Mouse (Mus musculus): ENCODE measurements around the gene Calm3. TPM values are rescaled to one million over a fixed set of nuclear protein-coding genes. Genes with fewer than 3 reads are reported as not detected.

The Calm3 gene
- polyA plus RNA-seq, 1 experiment: 325 TPM

- DNase-seq: peak; percentile 78
- no peak overlapping the region for H3K27ac ChIP-seq (ENCODE audit: insufficient read depth, low read depth, low read length)
- no peaks in the 10 kb centered on the region for H3K4me1 ChIP-seq (ENCODE audit: control insufficient read depth, insufficient read depth, low read length)
- TF ChIP-seq POLR2A (IDR thresholded peaks at IDR 0.05; ENCODE audit: low read depth, low read length) (no peak), CTCF (conservative IDR thresholded peaks at IDR 0.05; ENCODE audit: insufficient read depth, insufficient read length, low read depth, low read length) (peak; percentile 86)
- H3K36me3 ChIP-seq (ENCODE audit: control insufficient read depth, insufficient read depth, low read length): 0 out of 2 replicates have a peak, but pooled peaks cover 2% of the 10 kb centered on the region
- whole genome bisulfite sequencing: 26% methylated on average over 10 of the region's 10 CpGs
- H3K27me3 ChIP-seq (replicated peaks; ENCODE audit: control insufficient read depth, insufficient read depth, low read length): no peaks in the 10 kb centered on the region
- H3K4me3 ChIP-seq (ENCODE audit: insufficient read depth, low read depth, low read length): no peak overlapping the region
Measured at GRCm38 (mm10) chr7:16913806-16914452, 10.0 kb downstream of the Calm3 start.

DNA sequence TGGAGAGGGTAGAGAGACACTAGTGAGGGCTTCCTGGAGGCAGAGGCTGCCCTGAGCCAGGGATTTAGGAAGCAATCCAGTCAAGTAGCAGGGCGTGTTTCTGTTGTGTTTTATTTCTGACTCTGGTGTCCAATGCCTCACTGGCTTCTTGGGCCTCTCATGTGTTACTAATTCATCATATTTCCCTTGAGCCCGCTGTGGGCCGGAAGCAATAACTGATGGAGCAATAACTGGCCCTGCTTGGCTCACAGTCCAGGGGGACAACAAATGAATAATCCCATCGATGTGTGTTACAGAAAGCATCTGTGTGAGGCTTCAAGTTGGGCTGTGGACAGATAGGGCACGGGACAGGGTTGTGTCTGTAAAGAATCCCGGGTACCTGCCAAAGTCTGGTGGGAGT is 11.6 kb downstream of the Calm3 start:
- TF ChIP-seq CTCF (conservative IDR thresholded peaks at IDR 0.05; ENCODE audit: insufficient read depth, insufficient read length, low read depth, low read length): no peak
- TF ChIP-seq POLR2A (IDR thresholded peaks at IDR 0.05; ENCODE audit: low read depth, low read length): no peak
- Histone ChIP-seq H3K4me3 (ENCODE audit: insufficient read depth, low read depth, low read length) (no peak overlapping the region), H3K36me3 (ENCODE audit: control insufficient read depth, insufficient read depth, low read length) (0 out of 2 replicates have a peak, but pooled peaks cover 2% of the 10 kb centered on the region), H3K27ac (ENCODE audit: insufficient read depth, low read depth, low read length) (no peak overlapping the region), H3K4me1 (ENCODE audit: control insufficient read depth, insufficient read depth, low read length) (no peaks in the 10 kb centered on the region), H3K27me3 (replicated peaks; ENCODE audit: control insufficient read depth, insufficient read depth, low read length) (no peaks in the 10 kb centered on the region)
- peak; percentile 48 for DNase-seq
- 67% methylated on average over 6 of the region's 6 CpGs for WGBS

DNA sequence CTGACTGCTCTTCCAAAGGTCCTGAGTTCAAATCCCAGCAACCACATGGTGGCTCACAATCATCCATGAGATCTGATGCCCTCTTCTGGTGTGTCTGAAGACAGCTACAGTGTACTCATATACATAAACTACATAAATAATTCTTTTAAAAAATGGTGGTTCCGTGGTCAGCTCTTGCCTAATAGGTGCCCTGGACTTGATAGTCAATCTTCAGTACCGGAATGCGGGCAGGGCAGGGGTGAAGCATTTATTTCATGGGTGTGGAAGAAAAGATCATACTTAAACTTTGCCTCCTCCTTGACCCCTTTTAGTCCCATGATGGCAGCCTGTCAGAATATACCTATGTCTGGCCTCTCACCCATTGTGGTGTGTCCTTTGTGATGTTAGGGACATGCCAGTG is 12.0 kb downstream of the Calm3 start:
- 0 out of 2 replicates have a peak, but pooled peaks cover 1% of the 10 kb centered on the region for H3K36me3 ChIP-seq (ENCODE audit: control insufficient read depth, insufficient read depth, low read length)
- DNase-seq: no peak
- 91% methylated on average over 3 of the region's 3 CpGs for WGBS
- H3K27me3 ChIP-seq (replicated peaks; ENCODE audit: control insufficient read depth, insufficient read depth, low read length): no peaks in the 10 kb centered on the region
- H3K4me3 ChIP-seq (ENCODE audit: insufficient read depth, low read depth, low read length): no peak overlapping the region
- TF ChIP-seq POLR2A (IDR thresholded peaks at IDR 0.05; ENCODE audit: low read depth, low read length) (no peak), CTCF (conservative IDR thresholded peaks at IDR 0.05; ENCODE audit: insufficient read depth, insufficient read length, low read depth, low read length) (no peak)
- no peaks in the 10 kb centered on the region for H3K4me1 ChIP-seq (ENCODE audit: control insufficient read depth, insufficient read depth, low read length)
- H3K27ac ChIP-seq (ENCODE audit: insufficient read depth, low read depth, low read length): no peak overlapping the region

DNA sequence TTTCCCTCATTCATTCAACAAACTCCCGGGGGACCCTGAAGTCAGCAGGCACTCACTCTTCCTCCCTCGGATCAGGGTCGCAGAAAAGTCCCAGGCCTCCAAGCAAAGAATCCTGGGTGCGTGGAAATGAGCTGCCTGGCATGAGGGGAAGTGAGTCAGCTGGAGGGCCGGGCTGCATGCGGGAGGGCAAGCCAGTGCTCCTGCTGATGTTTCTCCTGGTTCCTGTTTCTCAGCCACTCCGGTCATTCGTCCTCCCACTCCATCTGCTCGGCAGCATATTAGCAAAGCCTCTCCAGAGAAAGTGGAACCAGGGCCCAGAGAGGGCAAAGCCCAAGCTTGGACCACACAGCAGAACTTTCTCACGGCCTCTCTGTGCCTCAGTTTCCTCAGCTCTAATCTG is 14.0 kb downstream of the Calm3 start:
- Histone ChIP-seq H3K27ac (ENCODE audit: insufficient read depth, low read depth, low read length) (no peak overlapping the region), H3K36me3 (ENCODE audit: control insufficient read depth, insufficient read depth, low read length) (no peaks in the 10 kb centered on the region), H3K27me3 (replicated peaks; ENCODE audit: control insufficient read depth, insufficient read depth, low read length) (no peaks in the 10 kb centered on the region), H3K4me3 (ENCODE audit: insufficient read depth, low read depth, low read length) (no peak overlapping the region), H3K4me1 (ENCODE audit: control insufficient read depth, insufficient read depth, low read length) (no peaks in the 10 kb centered on the region)
- TF ChIP-seq CTCF (conservative IDR thresholded peaks at IDR 0.05; ENCODE audit: insufficient read depth, insufficient read length, low read depth, low read length): no peak
- TF ChIP-seq POLR2A (IDR thresholded peaks at IDR 0.05; ENCODE audit: low read depth, low read length): no peak
- DNase-seq: no peak
- 32% methylated on average over 10 of the region's 10 CpGs for WGBS

DNA sequence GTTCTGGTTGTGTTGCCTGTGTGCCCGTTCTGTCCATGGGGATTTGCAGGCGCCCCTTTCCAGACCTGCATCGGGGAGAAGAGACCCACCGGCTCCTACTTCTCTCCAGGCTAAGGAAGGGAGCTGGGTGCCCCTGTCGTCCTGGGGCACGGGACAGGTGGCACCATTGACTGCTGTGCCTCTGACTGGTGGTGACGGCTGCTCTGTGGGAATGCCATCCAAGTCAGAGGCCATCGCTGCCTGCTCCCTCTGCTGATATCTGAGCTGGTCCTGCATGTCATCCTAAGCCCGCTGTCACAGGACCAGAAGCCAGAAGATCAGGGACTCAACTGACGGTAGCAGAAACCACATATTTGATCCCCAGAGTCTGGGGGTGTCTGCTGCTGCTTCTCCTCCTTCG is 15.1 kb downstream of the Calm3 start:
- H3K27ac ChIP-seq (ENCODE audit: insufficient read depth, low read depth, low read length): no peak overlapping the region
- no peaks in the 10 kb centered on the region for H3K27me3 ChIP-seq (replicated peaks; ENCODE audit: control insufficient read depth, insufficient read depth, low read length)
- H3K36me3 ChIP-seq (ENCODE audit: control insufficient read depth, insufficient read depth, low read length): no peaks in the 10 kb centered on the region
- 60% methylated on average over 11 of the region's 11 CpGs for WGBS
- TF ChIP-seq CTCF (conservative IDR thresholded peaks at IDR 0.05; ENCODE audit: insufficient read depth, insufficient read length, low read depth, low read length) (no peak), POLR2A (IDR thresholded peaks at IDR 0.05; ENCODE audit: low read depth, low read length) (no peak)
- H3K4me3 ChIP-seq (ENCODE audit: insufficient read depth, low read depth, low read length): no peak overlapping the region
- H3K4me1 ChIP-seq (ENCODE audit: control insufficient read depth, insufficient read depth, low read length): no peaks in the 10 kb centered on the region
- DNase-seq: no peak

- TF ChIP-seq POLR2A (IDR thresholded peaks at IDR 0.05; ENCODE audit: low read depth, low read length) (no peak), CTCF (conservative IDR thresholded peaks at IDR 0.05; ENCODE audit: insufficient read depth, insufficient read length, low read depth, low read length) (no peak)
- H3K4me1 ChIP-seq (ENCODE audit: control insufficient read depth, insufficient read depth, low read length): no peaks in the 10 kb centered on the region
- H3K4me3 ChIP-seq (ENCODE audit: insufficient read depth, low read depth, low read length): no peak overlapping the region
- WGBS: 30% methylated on average over 11 of the region's 11 CpGs
- no peak for DNase-seq
- no peaks in the 10 kb centered on the region for H3K36me3 ChIP-seq (ENCODE audit: control insufficient read depth, insufficient read depth, low read length)
- H3K27me3 ChIP-seq (replicated peaks; ENCODE audit: control insufficient read depth, insufficient read depth, low read length): no peaks in the 10 kb centered on the region
- no peak overlapping the region for H3K27ac ChIP-seq (ENCODE audit: insufficient read depth, low read depth, low read length)
Measured at GRCm38 (mm10) chr7:16908367-16908766, 15.5 kb downstream of the Calm3 start.

DNA sequence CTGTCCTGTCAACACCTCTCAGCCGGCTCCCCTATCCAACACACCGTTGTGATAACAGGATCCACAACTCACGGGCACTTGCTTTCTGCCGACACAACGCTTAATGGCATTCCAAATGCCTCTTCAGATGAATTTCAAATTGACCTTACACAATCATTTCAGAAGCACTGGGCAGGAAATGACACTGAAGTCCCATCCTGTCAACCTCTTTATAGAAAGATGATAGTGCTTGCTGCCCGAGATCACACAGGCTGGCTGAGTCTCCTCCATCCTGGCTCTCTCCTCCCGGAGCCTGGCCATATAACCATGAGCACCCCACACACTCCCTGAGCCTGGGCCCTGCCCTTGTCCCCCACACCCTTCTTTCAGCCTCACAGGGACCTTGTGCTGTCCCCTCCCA is 16.1 kb downstream of the Calm3 start:
- TF ChIP-seq POLR2A (IDR thresholded peaks at IDR 0.05; ENCODE audit: low read depth, low read length): no peak
- TF ChIP-seq CTCF (conservative IDR thresholded peaks at IDR 0.05; ENCODE audit: insufficient read depth, insufficient read length, low read depth, low read length): no peak
- Histone ChIP-seq H3K4me3 (ENCODE audit: insufficient read depth, low read depth, low read length) (no peak overlapping the region), H3K27me3 (replicated peaks; ENCODE audit: control insufficient read depth, insufficient read depth, low read length) (no peaks in the 10 kb centered on the region), H3K4me1 (ENCODE audit: control insufficient read depth, insufficient read depth, low read length) (no peaks in the 10 kb centered on the region), H3K27ac (ENCODE audit: insufficient read depth, low read depth, low read length) (no peak overlapping the region), H3K36me3 (ENCODE audit: control insufficient read depth, insufficient read depth, low read length) (no peaks in the 10 kb centered on the region)
- WGBS: 43% methylated on average over 7 of the region's 7 CpGs
- no peak for DNase-seq
